Mouse (Mus musculus) neural tube, embryonic 11.5 days (tissue): ENCODE data around the gene Ruvbl1. TPM values are rescaled to one million over a fixed set of nuclear protein-coding genes. Genes with fewer than 3 reads are reported as not detected.

Experiments
- ATAC-seq: fragments of 200-750 bp; cut with Nextera tagmentation; 2 replicates; pipeline ENCODE4 v1.8.0; 2017; ENCODE audit warnings: moderate number of reproducible peaks, mild to moderate bottlenecking, moderate TSS enrichment, moderate library complexity; ENCODE audit not compliant: insufficient read depth, low FRiP score, low TSS enrichment
- DNase-seq: peaks from one replicate; pipeline ENCODE4 v3.0.0-alpha.2; 2015; ENCODE audit warnings: low spot score
- H3K27ac ChIP-seq: fragments of 300-500 bp; sonication (generic); 2 replicates; pipeline ENCODE4 v1.5.1; 2014; ENCODE audit warnings: low read depth, mild to moderate bottlenecking, low read length
- H3K27me3 ChIP-seq: fragments of 300-500 bp; sonication (generic); 2 replicates; pipeline ENCODE4 v1.6.1; 2014; ENCODE audit warnings: mild to moderate bottlenecking, low read length, mixed read lengths; ENCODE audit not compliant: control insufficient read depth, insufficient read depth
- H3K36me3 ChIP-seq: fragments of 300-500 bp; sonication (generic); 2 replicates; pipeline ENCODE4 v1.6.1; 2014; ENCODE audit warnings: mild to moderate bottlenecking, low read length, moderate library complexity, mixed read lengths; ENCODE audit not compliant: control insufficient read depth, insufficient read depth
- H3K4me1 ChIP-seq: fragments of 300-500 bp; sonication (generic); 2 replicates; pipeline ENCODE4 v1.6.1; 2014; ENCODE audit warnings: low read length, mixed read lengths; ENCODE audit not compliant: control insufficient read depth, insufficient read depth
- H3K4me2 ChIP-seq: fragments of 300-500 bp; sonication (generic); 2 replicates; pipeline ENCODE4 v1.6.1; 2014; ENCODE audit warnings: low read depth, mild to moderate bottlenecking, moderate library complexity
- H3K4me3 ChIP-seq: fragments of 300-500 bp; sonication (generic); 2 replicates; pipeline ENCODE4 v1.5.1; 2014; ENCODE audit warnings: low read depth, low read length
- H3K9ac ChIP-seq: fragments of 300-500 bp; sonication (generic); 2 replicates; pipeline ENCODE4 v1.6.1; 2014; ENCODE audit warnings: mild to moderate bottlenecking, low read length
- H3K9me3 ChIP-seq: fragments of 300-500 bp; sonication (generic); 2 replicates; pipeline ENCODE4 v1.6.1; 2016; ENCODE audit warnings: low read length; ENCODE audit not compliant: control insufficient read depth
- WGBS: fragments of 180-500 bp; shearing (Covaris S2); extraction: QIAGEN DNeasy Blood & Tissue Kit; methylation state at CpG from one replicate; pipeline ENCODE4 v1.1.7; 2014; 5-methylcytosine and 5-hydroxymethylcytosine counted together
- polyA plus RNA-seq: library from polyadenylated mRNA; unstranded; fragments of >200 nt; fragmentation: Nextera tagmentation; extraction: Ambion mirVana; gene quantifications from 2 replicates; pipeline ENCODE4 v1.2.1, GENCODE M21; 2014

The Ruvbl1 gene
- polyA plus RNA-seq, 1 experiment from 2014 or later, result 166 TPM

- WGBS, result 92% methylated on average over 8 of the region's 8 CpGs
- H3K4me1 ChIP-seq, result no peaks in the 10 kb centered on the region
Measured at GRCm38 (mm10) chr6:88486893-88487292, 21.7 kb downstream of the Ruvbl1 start.

GRCm38 (mm10) chr6:88489026-88489425 lies 23.8 kb downstream of the Ruvbl1 start:
- DNase-seq (no peak), ATAC-seq (no peak)
- 93% methylated on average over 7 of the region's 7 CpGs for WGBS
- H3K27ac ChIP-seq, result no peak overlapping the region
- H3K4me2 ChIP-seq, result no peak overlapping the region
- no peak overlapping the region for H3K9ac ChIP-seq
- H3K4me1 ChIP-seq, result no peaks in the 10 kb centered on the region
- H3K9me3 ChIP-seq, result no peaks in the 10 kb centered on the region
- H3K36me3 ChIP-seq, result peaks cover 9% of the 10 kb centered on the region
- H3K27me3 ChIP-seq, result no peaks in the 10 kb centered on the region
- no peak overlapping the region for H3K4me3 ChIP-seq

More at GRCm38 (mm10) chr6:88486893-88487292, 21.7 kb downstream of the Ruvbl1 start:
- Histone ChIP-seq H3K9ac (no peak overlapping the region), H3K4me3 (no peak overlapping the region), H3K27me3 (no peaks in the 10 kb centered on the region), H3K27ac (no peak overlapping the region), H3K4me2 (no peak overlapping the region), H3K36me3 (peaks cover 9% of the 10 kb centered on the region), H3K9me3 (no peaks in the 10 kb centered on the region)
- ATAC-seq (no peak), DNase-seq (peak; percentile 34)

GRCm38 (mm10) chr6:88489834-88490233 lies 24.6 kb downstream of the Ruvbl1 start:
- peaks cover 9% of the 10 kb centered on the region for H3K36me3 ChIP-seq
- WGBS, result 91% methylated on average over 6 of the region's 6 CpGs

GRCm38 (mm10) chr6:88490629-88491354 lies 25.6 kb downstream of the Ruvbl1 start:
- no peak overlapping the region for H3K4me2 ChIP-seq
- DNase-seq (no peak), ATAC-seq (no peak)
- no peak overlapping the region for H3K27ac ChIP-seq
- H3K36me3 ChIP-seq, result peaks cover 11% of the 10 kb centered on the region
- WGBS, result 94% methylated on average over 12 of the region's 12 CpGs
- no peaks in the 10 kb centered on the region for H3K9me3 ChIP-seq
- no peaks in the 10 kb centered on the region for H3K27me3 ChIP-seq
- H3K4me3 ChIP-seq, result no peak overlapping the region
- H3K4me1 ChIP-seq, result no peaks in the 10 kb centered on the region
- no peak overlapping the region for H3K9ac ChIP-seq

More at GRCm38 (mm10) chr6:88489834-88490233, 24.6 kb downstream of the Ruvbl1 start:
- Histone ChIP-seq H3K9me3 (no peaks in the 10 kb centered on the region), H3K9ac (no peak overlapping the region), H3K4me3 (no peak overlapping the region), H3K4me1 (no peaks in the 10 kb centered on the region), H3K27ac (no peak overlapping the region), H3K27me3 (no peaks in the 10 kb centered on the region), H3K4me2 (no peak overlapping the region)
- ATAC-seq (no peak), DNase-seq (no peak)

- ATAC-seq, result no peak
- Histone ChIP-seq H3K4me1 (no peaks in the 10 kb centered on the region), H3K4me2 (no peak overlapping the region), H3K9me3 (no peaks in the 10 kb centered on the region), H3K9ac (no peak overlapping the region), H3K36me3 (peaks cover 9% of the 10 kb centered on the region; the same call in 1 of the 2 replicates), H3K27ac (no peak overlapping the region), H3K27me3 (no peaks in the 10 kb centered on the region), H3K4me3 (no peak overlapping the region)
- 92% methylated on average over 6 of the region's 6 CpGs for WGBS
- DNase-seq, result no peak
Measured at GRCm38 (mm10) chr6:88493712-88494111, 28.5 kb downstream of the Ruvbl1 start.

- ATAC-seq, result peak; percentile 89
- no peaks in the 10 kb centered on the region for H3K9me3 ChIP-seq
- no peak overlapping the region for H3K27ac ChIP-seq
- H3K27me3 ChIP-seq, result no peaks in the 10 kb centered on the region
- peak; percentile 88 for DNase-seq
- H3K4me1 ChIP-seq, result no peaks in the 10 kb centered on the region; the same call in 1 of the 2 replicates
- H3K36me3 ChIP-seq, result peaks cover 11% of the 10 kb centered on the region
- peak overlapping the region; percentile 80 for H3K4me2 ChIP-seq
- H3K9ac ChIP-seq, result peak overlapping the region; percentile 58
- peak overlapping the region; percentile 40 for H3K4me3 ChIP-seq
- WGBS, result 2% methylated on average over 76 of the region's 76 CpGs
Measured at GRCm38 (mm10) chr6:88499481-88500404, 34.5 kb downstream of the Ruvbl1 start.

- Histone ChIP-seq H3K4me1 (no peaks in the 10 kb centered on the region; the same call in 1 of the 2 replicates), H3K9me3 (no peaks in the 10 kb centered on the region), H3K9ac (no peak overlapping the region), H3K4me2 (peak overlapping the region; percentile 80), H3K27ac (no peak overlapping the region), H3K4me3 (peak overlapping the region; percentile 40), H3K36me3 (peaks cover 15% of the 10 kb centered on the region), H3K27me3 (no peaks in the 10 kb centered on the region)
- ATAC-seq (no peak), DNase-seq (no peak)
- 18% methylated on average over 3 of the region's 3 CpGs for WGBS
Measured at GRCm38 (mm10) chr6:88500405-88500767, 35.2 kb downstream of the Ruvbl1 start.

- H3K4me1 ChIP-seq, result no peaks in the 10 kb centered on the region; the same call in 1 of the 2 replicates
- WGBS, result 85% methylated on average over 13 of the region's 13 CpGs
- peaks cover 22% of the 10 kb centered on the region for H3K36me3 ChIP-seq
- no peak overlapping the region for H3K27ac ChIP-seq
- no peak overlapping the region for H3K9ac ChIP-seq
- no peak for DNase-seq
- ATAC-seq, result no peak
- no peak overlapping the region for H3K4me2 ChIP-seq
- H3K27me3 ChIP-seq, result no peaks in the 10 kb centered on the region
- H3K9me3 ChIP-seq, result no peaks in the 10 kb centered on the region
- no peak overlapping the region for H3K4me3 ChIP-seq
Measured at GRCm38 (mm10) chr6:88502030-88502970, 37.1 kb downstream of the Ruvbl1 start.
